Mouse (Mus musculus) neural tube, embryonic 15.5 days (tissue): ENCODE measurements around the gene Capn10. TPM values are rescaled to one million over a fixed set of nuclear protein-coding genes. Genes with fewer than 3 reads are reported as not detected.
"Not testable (repeated sequence)": the region's sequence is repeated elsewhere in the genome, so short reads cannot be mapped to it uniquely, and the experiment has no call there.

Experiments
- ATAC-seq: fragments of 200-750 bp; cut with Nextera tagmentation; 2 replicates; pipeline ENCODE4 v1.8.0; 2017; ENCODE audit warnings: mild to moderate bottlenecking, moderate TSS enrichment, moderate library complexity; ENCODE audit not compliant: low FRiP score
- H3K27ac ChIP-seq: fragments of 300-500 bp; sonication (generic); replicated peaks from 2 replicates; pipeline ENCODE4 v1.5.1; 2015; ENCODE audit warnings: mild to moderate bottlenecking, inconsistent platforms
- H3K27me3 ChIP-seq: fragments of 300-500 bp; sonication (generic); replicated peaks from 2 replicates; pipeline ENCODE4 v1.6.1; 2015; ENCODE audit warnings: inconsistent platforms
- H3K36me3 ChIP-seq: fragments of 300-500 bp; sonication (generic); 2 replicates; pipeline ENCODE4 v1.6.1; 2015; ENCODE audit warnings: inconsistent platforms
- H3K4me1 ChIP-seq: fragments of 300-500 bp; sonication (generic); 2 replicates; pipeline ENCODE4 v1.6.1; 2015; ENCODE audit warnings: inconsistent platforms
- H3K4me2 ChIP-seq: fragments of 300-500 bp; sonication (generic); 2 replicates; pipeline ENCODE4 v1.6.1; 2015; ENCODE audit warnings: inconsistent platforms, mild to moderate bottlenecking, moderate library complexity
- H3K4me3 ChIP-seq: fragments of 300-500 bp; sonication (generic); replicated peaks from 2 replicates; pipeline ENCODE4 v1.5.1; 2015; ENCODE audit warnings: mild to moderate bottlenecking, inconsistent platforms
- H3K9ac ChIP-seq: fragments of 300-500 bp; sonication (generic); replicated peaks from 2 replicates; pipeline ENCODE4 v1.6.1; 2015; ENCODE audit warnings: mild to moderate bottlenecking, inconsistent platforms
- H3K9me3 ChIP-seq: fragments of 300-500 bp; sonication (generic); replicated peaks from 2 replicates; pipeline ENCODE4 v1.6.1; 2016; ENCODE audit warnings: inconsistent platforms
- whole genome bisulfite sequencing: fragments of 180-500 bp; shearing (Covaris S2); methylation state at CpG from one replicate; pipeline ENCODE4 v1.1.7; 2015; ENCODE audit warnings: mixed read lengths; 5-methylcytosine and 5-hydroxymethylcytosine counted together
- polyA plus RNA-seq: library from polyadenylated mRNA; unstranded; fragments of >200 nt; fragmentation: Nextera tagmentation; extraction: Ambion mirVana; gene quantifications from 2 replicates; pipeline ENCODE4 v1.2.1, GENCODE M21; 2015

Capn10 gene
- polyA plus RNA-seq, 1 experiment from 2014 or later: 60.8 TPM

DNA sequence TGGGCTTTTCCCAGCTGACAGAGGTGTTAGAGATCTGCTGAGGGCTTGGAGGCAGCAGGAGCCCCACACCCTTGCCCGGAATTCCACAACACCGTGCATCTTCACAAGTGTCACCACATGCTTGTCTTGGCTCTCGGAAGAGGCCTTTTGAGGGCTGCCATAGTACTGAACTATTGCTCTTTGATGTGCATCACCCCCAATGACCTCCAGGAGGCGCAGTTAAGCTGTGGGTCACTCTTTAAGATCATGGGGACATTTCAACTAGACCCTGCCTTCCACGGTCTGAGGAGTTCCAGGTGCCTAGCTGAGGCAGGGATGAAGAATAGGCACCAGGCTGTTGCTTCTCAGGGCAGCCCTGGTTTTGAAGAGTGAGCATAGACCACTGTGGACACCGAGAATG is 15.2 kb downstream of the Capn10 start:
- no peaks in the 10 kb centered on the region for H3K9me3 ChIP-seq
- no peaks in the 10 kb centered on the region for H3K4me1 ChIP-seq
- WGBS: 71% methylated on average over 6 of the region's 6 CpGs
- no peak for ATAC-seq
- no peak overlapping the region for H3K4me2 ChIP-seq
- no peak overlapping the region for H3K4me3 ChIP-seq
- H3K36me3 ChIP-seq: peaks cover 54% of the 10 kb centered on the region
- H3K27ac ChIP-seq: no peak overlapping the region
- no peak overlapping the region for H3K9ac ChIP-seq
- no peaks in the 10 kb centered on the region for H3K27me3 ChIP-seq

DNA sequence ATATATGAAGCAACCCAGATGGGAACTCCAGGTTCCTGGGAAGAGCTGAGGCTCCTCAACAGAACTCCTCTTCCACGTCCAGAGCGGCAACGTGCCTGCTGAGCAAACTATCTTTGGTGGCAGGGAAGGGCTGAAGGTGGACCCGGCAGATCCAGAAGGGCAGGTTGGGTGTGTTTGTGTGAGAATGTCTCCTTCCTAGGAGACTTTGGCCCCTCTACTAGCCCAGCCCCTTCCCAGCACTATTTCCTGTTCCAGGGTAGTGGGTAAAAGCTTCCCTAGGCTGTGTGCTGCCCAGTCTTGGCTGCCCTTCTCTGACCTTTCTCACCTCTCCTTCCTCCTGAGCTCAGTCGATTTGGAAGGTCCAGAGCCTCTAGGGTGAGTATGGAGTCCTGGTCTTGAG is 16.4 kb downstream of the Capn10 start, which contains the start of gene Gpr35:
Gene Gpr35 (plus strand): TSS at position 259 of the 400 bp plus-strand sequence.
- no peaks in the 10 kb centered on the region for H3K9me3 ChIP-seq
- H3K27ac ChIP-seq: no peak within 1 kb of the TSS
- H3K27me3 ChIP-seq: no peaks in the 10 kb centered on the region
- H3K9ac ChIP-seq: no peak within 1 kb of the TSS
- no peak for ATAC-seq
- no peak within 1 kb of the TSS for H3K4me2 ChIP-seq
- H3K4me3 ChIP-seq: no peak within 1 kb of the TSS
- H3K36me3 ChIP-seq: peaks cover 42% of the 10 kb centered on the region
- WGBS: 83% methylated on average over 5 of the region's 5 CpGs
- no peaks in the 10 kb centered on the region for H3K4me1 ChIP-seq

DNA sequence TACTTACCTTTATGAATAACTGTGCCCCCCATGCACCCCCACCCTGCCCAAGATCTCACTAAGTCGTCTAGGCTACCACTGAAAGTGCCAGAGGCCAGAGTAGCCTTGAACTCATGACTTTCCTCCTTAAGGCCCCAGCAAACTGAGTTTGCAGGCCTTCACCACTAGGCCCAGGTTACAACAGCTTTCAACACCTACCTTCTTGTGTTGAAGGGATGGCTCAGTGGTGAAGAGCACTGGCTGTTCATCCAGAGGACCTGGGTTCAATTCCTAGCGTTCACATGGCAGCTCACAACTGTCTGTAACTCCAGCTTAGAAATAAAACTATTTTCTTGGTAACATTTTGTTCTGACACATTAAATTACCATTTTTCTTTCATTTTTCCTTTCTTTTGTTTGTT is 19.5 kb downstream of the Capn10 start:
- 74% methylated on average over 2 of the region's 2 CpGs for WGBS
- Histone ChIP-seq H3K36me3 (peaks cover 12% of the 10 kb centered on the region), H3K27me3 (no peaks in the 10 kb centered on the region), H3K27ac (no peak overlapping the region), H3K4me1 (no peaks in the 10 kb centered on the region), H3K9ac (no peak overlapping the region), H3K9me3 (no peaks in the 10 kb centered on the region), H3K4me3 (no peak overlapping the region), H3K4me2 (no peak overlapping the region)
- no peak for ATAC-seq

DNA sequence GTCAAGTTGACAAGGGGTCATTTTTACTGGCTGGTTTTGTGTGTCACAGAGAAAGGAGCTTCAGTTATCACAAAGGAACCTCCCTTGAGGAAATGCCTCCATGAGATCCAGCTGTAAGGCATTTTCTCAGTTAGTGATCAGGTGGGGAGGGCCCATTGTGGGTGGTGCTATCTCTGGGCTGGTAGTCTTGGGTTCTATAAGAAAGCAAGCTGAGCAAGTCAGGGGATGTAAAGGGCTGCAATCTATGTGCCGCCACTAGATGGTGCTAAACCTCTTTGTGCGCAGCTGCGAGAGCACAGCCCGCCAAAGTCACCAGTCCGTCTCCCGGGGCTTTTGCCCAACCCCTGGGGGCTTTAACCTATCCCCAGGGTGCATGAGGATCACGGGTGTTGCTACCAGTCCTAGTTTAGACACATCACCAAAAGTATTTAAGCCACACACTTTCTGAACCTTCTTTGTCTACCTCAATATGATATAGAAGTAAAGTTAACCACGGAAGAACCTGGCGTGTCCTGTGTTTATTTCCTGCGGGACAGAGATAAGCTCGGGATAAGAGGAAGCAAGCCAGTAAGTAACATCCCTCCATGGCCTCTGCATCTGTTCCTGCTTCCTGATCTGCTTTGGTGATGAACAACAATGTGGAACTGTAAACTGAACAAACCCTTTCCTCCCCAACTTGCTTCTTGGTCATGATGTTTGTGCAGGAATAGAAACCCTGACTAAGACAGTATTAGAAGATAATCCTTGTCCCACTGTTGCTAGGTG is 22.6 kb downstream of the Capn10 start:
- not testable (repeated sequence) for H3K27me3 ChIP-seq, H3K36me3 ChIP-seq, ATAC-seq, H3K4me3 ChIP-seq, H3K9ac ChIP-seq, H3K4me1 ChIP-seq, H3K27ac ChIP-seq, H3K9me3 ChIP-seq
- peak overlapping the region; percentile 40 for H3K4me2 ChIP-seq
- WGBS: 11% methylated on average over 11 of the region's 11 CpGs

DNA sequence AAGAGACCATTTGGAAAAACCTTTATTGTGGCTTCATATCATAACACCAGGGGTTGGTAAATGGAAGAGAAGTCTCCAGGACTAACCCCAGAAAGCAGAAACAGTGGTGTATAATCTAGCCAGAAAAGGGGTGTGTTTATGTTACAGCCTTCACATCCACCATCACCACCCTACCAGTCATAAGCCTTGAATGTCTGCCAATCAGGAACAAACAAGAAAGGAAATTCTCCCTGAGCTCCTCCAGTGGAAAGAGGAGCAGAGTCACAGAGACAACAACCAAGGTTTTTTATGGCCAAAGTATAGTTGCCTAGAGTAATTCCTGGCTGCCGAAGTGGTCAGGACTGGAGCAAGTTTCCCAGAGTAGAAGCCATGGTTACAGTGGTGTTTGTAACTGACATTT is 24.8 kb downstream of the Capn10 start:
- Histone ChIP-seq H3K4me2 (no peak overlapping the region), H3K36me3 (no peaks in the 10 kb centered on the region), H3K9me3 (no peaks in the 10 kb centered on the region), H3K4me3 (no peak overlapping the region), H3K27me3 (no peaks in the 10 kb centered on the region), H3K9ac (no peak overlapping the region), H3K4me1 (no peaks in the 10 kb centered on the region), H3K27ac (no peak overlapping the region)
- no peak for ATAC-seq
- WGBS: 82% methylated on average over 1 of the region's 1 CpGs

DNA sequence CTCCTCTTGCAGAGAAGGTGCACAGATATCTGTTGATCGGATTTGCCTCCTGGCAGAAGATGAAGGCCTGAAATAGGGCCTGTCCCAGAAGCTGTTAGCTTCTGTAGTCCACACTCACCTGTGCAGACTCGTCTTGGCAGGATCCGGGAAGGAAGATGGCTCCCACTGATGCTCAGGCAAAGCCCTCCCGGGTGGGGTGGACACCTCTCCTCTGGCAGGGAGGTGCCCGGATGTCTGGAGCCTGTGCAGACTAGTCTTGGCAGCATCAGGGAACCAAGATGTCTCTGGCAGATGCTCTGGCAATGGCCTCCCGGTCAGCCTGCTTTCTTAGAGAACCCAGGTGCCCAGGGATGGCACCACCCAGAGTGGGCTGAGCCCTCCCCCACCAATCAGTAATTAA is 36.6 kb downstream of the Capn10 start:
- not testable (repeated sequence) for H3K4me3 ChIP-seq, H3K36me3 ChIP-seq, H3K4me2 ChIP-seq, H3K27ac ChIP-seq, H3K9ac ChIP-seq, H3K9me3 ChIP-seq, H3K4me1 ChIP-seq, H3K27me3 ChIP-seq, ATAC-seq
- WGBS: 92% methylated on average over 6 of the region's 6 CpGs

DNA sequence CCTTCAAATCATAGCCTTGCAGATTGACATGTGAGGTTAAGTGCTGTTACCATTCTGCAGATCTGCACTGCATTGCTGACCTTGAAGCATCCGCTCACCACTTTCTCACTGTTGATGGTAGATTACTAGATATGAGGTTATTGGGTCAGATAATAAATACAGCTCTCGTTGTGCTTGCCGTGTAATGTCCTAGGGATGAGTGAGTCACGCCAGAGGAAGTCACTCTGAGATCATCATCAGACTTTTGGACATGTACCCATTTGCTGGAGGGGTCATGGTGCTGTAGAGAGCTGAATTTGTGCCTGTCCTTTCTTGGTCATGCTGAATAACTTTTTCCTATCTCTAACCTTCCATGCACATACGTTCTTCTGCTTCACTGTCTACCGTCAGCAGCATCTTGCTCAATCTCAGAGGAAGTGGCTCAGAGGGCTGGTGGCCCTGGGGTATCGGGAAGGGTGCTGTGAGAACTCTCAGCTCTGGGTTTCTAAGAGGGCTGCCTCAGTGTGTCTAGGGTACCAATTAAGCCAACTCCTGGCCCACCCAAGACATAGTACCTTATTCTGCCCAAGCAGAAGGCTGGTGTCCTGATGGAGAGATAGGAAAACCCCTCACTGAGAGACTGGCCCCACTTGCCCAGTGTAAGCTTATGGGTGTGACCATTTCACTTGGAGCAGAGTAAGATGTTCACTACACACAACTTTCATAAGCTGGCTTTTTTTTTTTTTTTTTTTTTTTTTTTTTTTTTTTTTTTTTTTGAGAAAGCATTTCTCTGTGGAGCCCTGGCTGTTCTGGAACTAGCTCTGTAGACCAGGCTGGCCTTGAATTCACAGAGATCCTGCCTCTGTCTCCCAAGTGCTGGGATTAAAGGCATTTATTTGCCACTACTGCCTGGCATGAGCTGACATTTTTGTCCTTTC is 38.0 kb downstream of the Capn10 start:
- 88% methylated on average over 7 of the region's 7 CpGs for WGBS
- Histone ChIP-seq H3K27me3 (no peaks in the 10 kb centered on the region), H3K4me1 (no peaks in the 10 kb centered on the region), H3K9ac (no peak overlapping the region), H3K27ac (no peak overlapping the region), H3K4me2 (no peak overlapping the region), H3K36me3 (no peaks in the 10 kb centered on the region), H3K9me3 (no peaks in the 10 kb centered on the region), H3K4me3 (no peak overlapping the region)
- no peak for ATAC-seq

DNA sequence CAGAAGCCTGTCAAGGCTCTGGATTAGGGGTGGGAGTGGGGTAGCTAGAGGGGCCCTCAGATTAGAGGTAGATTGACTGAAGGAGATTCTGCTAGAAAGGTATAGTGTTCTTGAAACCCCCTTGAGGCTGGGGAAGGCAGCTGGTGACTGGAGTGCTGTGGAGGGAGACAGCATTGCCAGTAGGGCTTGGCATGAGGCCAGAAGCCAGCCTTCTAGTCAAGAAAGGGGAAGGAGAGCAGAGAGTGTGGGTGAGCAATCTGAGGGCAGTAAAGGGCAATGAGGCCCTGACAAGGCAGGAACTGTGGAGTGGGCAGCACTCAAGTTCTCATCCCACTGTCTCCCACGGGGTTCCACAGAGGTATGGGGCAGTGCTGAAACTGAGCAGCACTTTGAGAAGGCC is 38.7 kb downstream of the Capn10 start:
- Histone ChIP-seq H3K9me3 (no peaks in the 10 kb centered on the region), H3K4me1 (no peaks in the 10 kb centered on the region), H3K4me3 (no peak overlapping the region), H3K9ac (no peak overlapping the region), H3K36me3 (no peaks in the 10 kb centered on the region), H3K4me2 (no peak overlapping the region), H3K27ac (no peak overlapping the region), H3K27me3 (no peaks in the 10 kb centered on the region)
- ATAC-seq: no peak
- WGBS: 65% methylated on average over 1 of the region's 1 CpGs

DNA sequence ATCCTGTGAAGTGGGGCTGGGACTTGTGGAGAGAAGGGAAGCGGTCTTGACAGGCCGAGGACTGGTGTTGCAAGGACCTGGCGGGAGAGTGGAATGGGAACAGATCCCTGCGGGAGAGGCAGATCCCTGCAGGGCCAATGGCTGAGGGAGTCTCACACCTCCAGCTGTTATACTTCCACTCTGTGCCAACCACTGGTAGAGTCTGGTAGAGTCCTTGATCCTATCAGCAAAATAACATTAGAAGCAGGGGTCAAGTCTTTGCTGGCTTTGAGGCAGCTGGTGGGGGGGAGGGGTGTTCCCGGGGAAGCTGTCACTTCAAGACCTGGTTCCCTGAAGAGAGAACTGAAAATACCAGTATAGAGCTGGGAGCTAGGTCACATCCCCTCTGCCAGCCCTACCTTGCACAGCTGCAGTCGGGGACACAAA is 42.0 kb downstream of the Capn10 start:
- Histone ChIP-seq H3K9me3 (no peaks in the 10 kb centered on the region), H3K9ac (no peak overlapping the region), H3K4me1 (no peaks in the 10 kb centered on the region), H3K27ac (no peak overlapping the region), H3K27me3 (no peaks in the 10 kb centered on the region), H3K4me2 (no peak overlapping the region), H3K4me3 (no peak overlapping the region), H3K36me3 (no peaks in the 10 kb centered on the region)
- 57% methylated on average over 6 of the region's 6 CpGs for WGBS
- ATAC-seq: no peak

DNA sequence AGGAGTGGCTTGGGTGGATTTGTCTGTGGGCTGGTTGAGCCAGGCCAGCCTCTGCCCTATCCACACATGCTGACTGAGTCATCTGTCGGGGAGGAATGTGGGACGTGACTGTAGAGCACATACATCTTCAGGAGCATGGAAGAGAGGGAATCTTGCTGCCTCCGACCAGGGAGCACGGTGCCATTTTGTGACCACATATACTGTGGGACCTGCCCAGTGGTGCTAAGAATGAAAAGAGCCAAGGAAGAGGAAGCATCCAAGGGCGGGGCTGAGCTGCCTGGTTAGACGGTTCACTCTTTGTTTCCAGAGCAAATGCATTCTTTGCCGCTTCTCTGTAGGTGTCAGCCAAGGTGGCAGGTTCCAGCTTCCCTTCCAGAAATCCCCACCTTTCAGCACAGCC is 44.5 kb downstream of the Capn10 start:
- Histone ChIP-seq H3K27ac (no peak overlapping the region), H3K36me3 (no peaks in the 10 kb centered on the region), H3K9ac (no peak overlapping the region), H3K9me3 (no peaks in the 10 kb centered on the region), H3K4me3 (no peak overlapping the region), H3K4me1 (no peaks in the 10 kb centered on the region), H3K27me3 (no peaks in the 10 kb centered on the region), H3K4me2 (no peak overlapping the region)
- 51% methylated on average over 7 of the region's 7 CpGs for WGBS
- no peak for ATAC-seq

DNA sequence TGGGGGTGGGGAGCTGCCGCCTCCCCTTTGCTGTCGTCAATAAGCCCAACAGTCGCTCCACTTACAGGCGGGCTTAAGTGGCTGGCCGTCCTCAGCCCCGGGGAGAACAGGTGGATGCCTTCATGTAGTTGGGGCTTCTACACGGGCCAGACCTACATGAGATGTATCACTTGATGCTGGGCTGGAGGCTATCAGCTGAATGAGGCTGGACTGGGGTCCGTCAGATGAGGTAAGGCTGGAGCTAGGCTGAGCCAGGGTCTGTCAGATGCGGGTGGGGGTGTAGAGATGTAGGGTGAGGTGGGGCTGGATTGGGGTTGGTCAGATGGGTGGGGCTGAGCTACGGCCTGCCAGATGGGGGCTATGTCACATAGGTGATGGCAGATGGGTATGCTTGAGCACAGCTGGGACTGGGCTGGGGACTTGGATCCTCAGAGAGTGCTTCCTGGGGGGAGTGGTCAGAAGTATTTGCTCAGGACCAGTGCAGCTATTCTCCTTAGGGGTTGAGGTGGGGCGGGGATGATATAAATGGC is 45.0 kb downstream of the Capn10 start:
- 44% methylated on average over 11 of the region's 11 CpGs for WGBS
- H3K27ac ChIP-seq: no peak overlapping the region
- no peak overlapping the region for H3K4me2 ChIP-seq
- H3K4me1 ChIP-seq: no peaks in the 10 kb centered on the region
- H3K27me3 ChIP-seq: no peaks in the 10 kb centered on the region
- H3K9ac ChIP-seq: no peak overlapping the region
- no peaks in the 10 kb centered on the region for H3K36me3 ChIP-seq
- no peak for ATAC-seq
- H3K4me3 ChIP-seq: no peak overlapping the region
- H3K9me3 ChIP-seq: no peaks in the 10 kb centered on the region
